Mouse (Mus musculus) ES-E14 (cell line): ENCODE results near the gene Hp.

ENCODE experiments used
- HCFC1 ChIP-seq: IDR thresholded peaks from 2 replicates; pipeline ENCODE4 v1.6.1; 2012; ENCODE audit warnings: low read length, inconsistent platforms, borderline replicate concordance; ENCODE audit not compliant: insufficient read depth
- MAFK ChIP-seq: IDR thresholded peaks from 2 replicates; pipeline ENCODE4 v1.6.1; 2014; ENCODE audit warnings: mild to moderate bottlenecking, low read depth, low read length, inconsistent platforms; ENCODE audit not compliant: insufficient read depth
- ZNF384 ChIP-seq: IDR thresholded peaks from 2 replicates; pipeline ENCODE4 v1.6.1; 2012; ENCODE audit warnings: low read depth, low read length, inconsistent platforms

GRCm38 (mm10) chr8:109609153-109609502 is 30.2 kb upstream of the Hp start:
- TF ChIP-seq MAFK (no peak), ZNF384 (no peak), HCFC1 (no peak)
